Mouse (Mus musculus): ENCODE data around the gene Anapc1.

GRCm38 (mm10) chr2:128726067-128726466 lies 38.9 kb upstream of the Anapc1 start:
- no peak for TF ChIP-seq POLR2A (IDR thresholded peaks at IDR 0.05; ENCODE audit: insufficient read depth, low read length)
- TF ChIP-seq CTCF (IDR thresholded peaks at IDR 0.05; ENCODE audit: low read depth, low read length): no peak
- no peak for TF ChIP-seq EP300 (IDR thresholded peaks at IDR 0.05; ENCODE audit: insufficient read depth, low read depth, low read length)

Measured in ES-Bruce4 (cell line).